Mouse (Mus musculus) 3134 (cell line): Measurements from ENCODE around the gene Dnase1.
A peak's percentile ranks its signal among the peaks of the same experiment; 100 is the strongest.
"Not testable (repeated sequence)": the region's sequence is repeated elsewhere in the genome, so short reads cannot be mapped to it uniquely, and the experiment has no call there.

Experiments
- DNase-seq: peaks from one replicate; pipeline ENCODE4 v3.0.0-alpha.2; 2011; ENCODE audit warnings: low spot score; ENCODE audit not compliant: insufficient read length; ENCODE audit errors: extremely low read depth

The Dnase1 gene

GRCm38 (mm10) chr16:4041646-4042045 is 4.9 kb downstream of the Dnase1 start:
- DNase-seq = no peak

GRCm38 (mm10) chr16:4044093-4044492 is 7.4 kb downstream of the Dnase1 start:
- no peak for DNase-seq

DNA sequence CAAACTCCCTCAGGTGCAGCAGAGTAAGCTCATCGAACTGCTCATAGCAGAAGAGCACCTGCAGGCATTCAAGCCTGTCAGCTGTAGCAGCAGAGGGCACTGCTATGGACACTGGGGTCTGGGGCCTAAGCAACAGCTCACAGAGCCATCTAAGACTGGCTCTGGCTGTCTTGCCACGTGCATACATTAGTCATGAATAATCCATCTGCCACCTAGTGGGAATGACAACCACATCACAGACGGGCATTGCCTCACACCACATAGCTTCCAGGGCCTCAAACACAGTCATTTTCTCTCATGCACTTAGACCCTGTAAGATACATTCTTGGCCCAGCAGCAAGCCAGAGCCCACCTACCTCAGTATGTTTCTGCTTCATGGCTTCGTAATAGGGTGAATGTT is 8.8 kb downstream of the Dnase1 start:
- no peak for DNase-seq

- no peak for DNase-seq
These were observed 15.9 kb downstream of the Dnase1 start for GRCm38 (mm10) chr16:4052601-4053000.

DNA sequence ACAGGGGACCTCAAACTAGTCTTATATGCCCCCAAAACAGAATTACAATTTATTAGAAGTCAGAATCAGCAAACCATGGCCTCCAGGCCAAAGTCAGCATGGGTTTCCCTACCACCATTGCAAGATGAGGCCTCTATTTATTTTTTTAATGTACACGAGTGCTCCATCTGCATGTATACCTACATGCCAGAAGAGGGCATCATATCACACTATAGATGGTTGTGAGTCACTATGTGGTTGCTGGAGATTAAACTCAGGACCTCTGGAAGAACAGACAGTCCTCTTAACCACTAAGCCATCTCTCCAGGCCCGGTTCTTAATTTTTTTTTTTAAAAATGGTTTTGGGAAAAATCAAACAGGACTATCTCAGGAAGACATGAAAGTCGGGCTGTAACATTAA is 17.1 kb downstream of the Dnase1 start:
- DNase-seq = no peak

DNA sequence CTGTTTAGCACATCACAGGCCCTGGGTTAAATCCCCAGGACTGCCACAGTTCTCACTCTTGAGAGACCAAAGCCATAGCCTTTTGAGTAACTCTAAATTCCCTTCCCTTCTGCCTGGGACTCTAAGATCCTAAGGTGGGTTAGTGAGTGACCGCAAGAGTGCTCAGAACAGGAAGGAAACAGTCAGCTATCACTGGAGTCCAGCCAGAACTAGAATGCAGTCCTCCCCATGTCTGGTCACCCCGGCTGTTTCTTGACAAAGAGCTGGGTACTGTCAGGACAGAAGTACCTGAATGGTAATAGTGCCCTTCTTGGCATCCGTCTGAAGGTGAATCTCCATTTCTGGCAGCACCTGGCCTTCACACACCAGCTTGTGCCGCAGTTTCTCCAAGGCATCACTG is 28.2 kb downstream of the Dnase1 start:
- no peak for DNase-seq

DNA sequence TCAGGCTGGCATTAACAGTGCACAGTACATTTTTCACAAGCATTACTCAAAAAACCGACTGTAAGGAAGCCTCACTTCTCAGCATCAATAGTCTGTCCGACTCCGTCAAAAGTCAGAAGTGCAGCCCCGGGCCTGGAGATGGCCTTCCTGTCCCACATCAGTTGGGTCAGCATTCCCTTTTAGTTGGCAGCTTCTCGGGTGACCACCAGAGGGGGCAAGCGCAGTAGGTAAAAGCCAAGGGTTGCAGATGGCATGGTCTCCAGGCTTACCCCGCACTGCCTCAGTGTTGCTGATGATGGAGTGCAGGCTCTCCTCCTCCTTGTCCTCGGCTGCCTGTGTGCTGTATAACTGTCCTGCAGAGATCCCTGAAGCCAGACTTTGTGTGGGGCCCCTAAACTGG is 31.8 kb downstream of the Dnase1 start:
- peak; percentile 20 for DNase-seq

DNA sequence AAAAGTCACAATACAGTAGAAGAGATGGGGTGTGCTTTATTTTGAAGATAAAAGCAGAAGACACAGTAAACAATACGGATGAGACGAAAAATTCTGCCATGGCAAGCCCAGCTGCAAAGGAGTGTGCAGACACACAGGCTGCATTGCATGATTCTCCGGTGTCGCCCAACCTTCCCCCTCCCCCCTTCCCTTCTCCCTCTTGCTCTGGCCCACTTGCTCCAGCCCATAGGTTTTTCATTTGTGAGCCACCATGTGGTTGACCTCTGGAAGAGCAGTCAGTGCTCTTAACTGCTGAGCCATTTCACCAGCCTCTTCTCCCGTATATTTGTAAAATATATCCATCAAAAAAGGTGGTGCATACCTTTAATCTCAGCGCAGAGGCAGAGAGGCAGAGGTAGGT is 37.6 kb downstream of the Dnase1 start:
- no peak for DNase-seq

- DNase-seq = no peak
These were observed 38.1 kb downstream of the Dnase1 start for GRCm38 (mm10) chr16:4074836-4075235.

DNA sequence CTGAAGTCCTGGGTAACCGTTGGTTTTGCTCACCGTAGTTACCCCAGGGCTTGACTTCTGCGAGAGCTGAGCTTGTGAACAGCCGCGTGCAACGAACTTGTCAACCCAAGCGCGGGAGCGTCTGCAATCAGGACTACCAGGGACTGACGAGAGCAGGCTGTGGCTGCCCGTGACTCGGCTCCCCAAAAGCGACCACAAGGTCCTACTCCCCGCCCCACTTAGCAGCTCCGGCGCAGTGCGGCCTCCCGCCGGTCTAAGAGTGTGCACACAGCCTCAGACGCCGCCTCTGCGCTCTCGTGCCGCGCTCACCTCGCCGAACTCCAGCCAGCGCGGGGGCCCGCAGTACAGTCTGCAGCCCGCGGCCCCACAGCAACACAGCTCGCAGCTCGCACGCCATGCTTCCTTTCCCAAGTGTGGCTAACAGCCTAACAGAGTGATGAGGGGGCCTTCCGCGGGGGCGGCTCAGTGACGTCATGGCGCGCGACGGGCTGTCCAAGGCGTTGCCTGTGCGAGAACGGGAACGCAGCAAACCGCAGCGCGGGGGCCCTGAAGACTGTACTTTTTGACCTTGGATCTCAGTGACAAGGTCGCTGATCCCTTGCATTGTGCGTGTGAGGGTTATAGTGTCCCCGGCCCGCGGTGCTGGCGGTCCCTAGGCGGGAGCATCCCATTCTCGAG is 40.8 kb downstream of the Dnase1 start, which contains the start of gene Trap1:
Gene Trap1, minus strand, starts transcription at position 444 of the 678 bp plus-strand sequence.
- DNase-seq = peak; percentile 97

GRCm38 (mm10) chr16:4078302-4078701 is 41.6 kb downstream of the Dnase1 start:
- DNase-seq = peak; percentile 25

GRCm38 (mm10) chr16:4079656-4080055 is 42.9 kb downstream of the Dnase1 start:
- no peak for DNase-seq

DNA sequence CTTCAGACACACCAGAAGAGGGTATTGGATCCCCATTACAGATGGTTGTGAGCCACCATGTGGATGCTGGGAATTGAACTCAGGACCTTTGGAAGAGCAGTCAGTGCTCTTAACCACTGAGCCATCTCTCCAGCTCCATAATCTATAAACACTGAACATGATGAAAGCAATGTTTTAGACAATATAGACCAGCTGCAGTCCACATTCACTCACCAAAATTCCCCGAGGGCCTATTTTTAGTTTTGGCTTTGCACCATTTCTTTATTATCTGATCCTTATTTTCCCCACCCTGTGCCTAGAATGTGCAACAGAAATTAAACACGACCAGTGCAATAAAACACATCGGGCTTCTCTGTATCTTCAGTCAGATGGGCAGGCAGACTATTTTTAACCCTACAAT is 43.7 kb downstream of the Dnase1 start:
- not testable (repeated sequence) for DNase-seq

DNA sequence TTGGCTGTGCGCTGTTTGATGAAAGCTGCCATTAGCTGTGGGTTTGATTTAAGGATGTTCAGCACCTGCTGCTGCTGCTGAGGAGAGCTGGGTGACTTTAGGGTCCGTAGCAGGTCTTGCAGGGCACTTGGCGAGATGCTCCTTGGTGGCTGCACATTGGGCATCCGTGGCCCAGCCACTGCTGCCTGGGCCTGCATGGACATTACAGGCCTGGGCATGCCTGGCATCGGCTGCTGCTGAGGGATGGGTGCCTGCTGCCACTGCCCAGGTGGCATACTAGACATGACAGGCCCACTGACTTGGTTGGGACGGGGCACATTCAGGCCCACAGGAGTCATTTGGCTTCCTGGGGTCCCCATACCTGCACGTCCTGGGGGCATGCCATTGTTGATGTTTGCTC is 48.3 kb downstream of the Dnase1 start:
- no peak for DNase-seq

DNA sequence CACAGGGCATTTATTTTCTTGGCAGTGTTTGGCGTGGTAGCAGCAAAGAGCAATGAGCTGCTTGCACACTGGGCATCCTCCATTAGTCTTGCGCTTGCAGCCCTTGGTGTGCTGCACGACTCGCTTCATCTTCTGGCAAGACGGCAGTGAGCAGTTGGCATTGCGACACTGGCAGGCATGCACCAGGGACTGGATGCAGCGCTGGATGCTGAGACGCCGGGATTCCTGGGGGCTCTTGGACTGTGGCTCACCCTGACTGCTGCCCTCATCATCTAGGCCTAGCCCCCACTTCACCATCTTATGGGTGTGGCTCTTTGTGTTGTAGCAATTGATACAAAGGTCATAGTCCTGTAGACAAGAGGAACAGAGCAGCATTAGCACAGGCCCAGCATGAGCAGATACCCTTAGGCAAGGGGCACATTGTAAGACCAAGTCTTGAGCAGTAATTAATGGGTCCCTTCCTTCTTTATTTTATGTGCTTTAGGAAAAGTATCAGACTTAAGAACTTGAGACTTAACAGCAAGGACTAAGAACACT is 49.2 kb downstream of the Dnase1 start:
- peak; percentile 18 for DNase-seq

DNA sequence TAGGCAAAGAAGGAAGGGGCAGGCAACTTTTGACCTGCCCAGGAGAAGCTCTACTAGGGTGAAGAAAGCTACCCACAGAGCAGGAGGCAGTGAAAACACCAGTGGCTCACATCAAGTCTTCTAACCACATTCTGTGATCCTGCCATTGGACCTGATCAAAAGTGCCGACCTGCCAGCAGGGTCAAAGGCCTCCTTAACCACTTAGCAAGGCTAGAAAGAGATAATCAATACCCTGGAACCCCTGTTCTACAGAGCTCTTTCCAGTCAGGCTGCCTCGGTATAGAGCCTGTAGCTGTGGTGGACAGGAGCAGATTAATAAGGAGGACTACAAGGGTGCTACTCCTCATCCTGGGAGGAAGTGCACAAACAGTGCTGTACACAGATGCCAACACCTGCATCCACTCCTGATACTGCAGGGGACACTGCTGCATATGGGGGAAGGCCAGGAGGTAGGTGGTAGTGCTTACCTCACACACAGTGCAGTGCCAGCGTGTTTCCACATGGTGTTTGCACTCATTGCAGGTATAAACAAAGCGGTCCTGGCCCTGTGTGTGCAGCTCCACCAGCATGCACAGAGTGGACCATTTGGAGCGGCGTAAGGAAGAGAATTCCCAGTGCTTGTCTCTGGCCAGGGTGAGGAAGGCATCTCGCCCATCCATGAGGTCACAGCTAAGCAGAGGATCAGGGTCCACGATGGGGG is 50.6 kb downstream of the Dnase1 start:
- no peak for DNase-seq
